Mouse (Mus musculus): ENCODE results near the gene Adgrg3.

Gene Adgrg3

DNA sequence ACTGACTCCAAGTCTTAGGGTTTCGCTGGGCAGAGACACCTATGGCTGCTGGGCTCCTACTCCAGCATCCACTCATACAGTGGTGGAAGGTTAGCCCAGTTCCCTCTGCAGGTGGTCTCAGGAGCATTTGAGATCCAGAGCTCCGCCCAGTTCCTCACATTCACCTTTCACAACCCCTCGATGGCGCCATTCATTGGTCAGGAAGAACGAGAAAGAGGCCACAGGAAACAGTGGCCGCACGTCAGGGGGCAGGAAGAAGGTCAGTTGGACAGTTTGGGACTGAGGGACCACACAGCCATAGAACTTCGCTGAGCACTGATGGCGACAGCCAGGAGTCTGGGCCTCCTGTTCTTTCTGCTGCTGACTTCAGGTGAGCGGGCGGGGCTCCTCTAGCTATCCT lies at the start of gene Adgrg3:
TSS of gene Adgrg3 (plus strand) at position 242 of the 400 bp plus-strand sequence.
- no peak for DNase-seq (ENCODE audit: extremely low read depth, insufficient read length, low spot score)

DNA sequence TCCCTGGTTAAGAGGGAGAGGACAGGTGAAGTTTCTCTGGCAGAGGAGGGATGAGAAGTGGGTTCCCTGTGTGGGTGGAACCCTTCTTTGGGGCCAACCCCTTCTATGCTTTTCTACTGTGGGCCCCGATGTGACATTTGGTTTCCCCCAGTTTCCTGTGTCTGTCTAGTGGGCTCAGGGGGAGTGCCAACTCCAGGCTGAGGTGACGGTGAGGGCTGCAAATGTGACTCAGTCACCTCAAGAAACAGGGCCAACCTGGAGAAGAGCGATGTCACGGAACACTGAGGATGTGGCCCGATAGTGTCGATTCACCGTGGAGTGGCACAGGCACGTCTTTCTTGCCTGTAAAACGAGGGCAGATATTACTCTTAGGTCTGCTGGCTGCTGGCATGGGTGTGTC lies 44.2 kb upstream of the Adgrg3 start:
- no peak for DNase-seq (ENCODE audit: extremely low read depth, insufficient read length, low spot score)

DNA sequence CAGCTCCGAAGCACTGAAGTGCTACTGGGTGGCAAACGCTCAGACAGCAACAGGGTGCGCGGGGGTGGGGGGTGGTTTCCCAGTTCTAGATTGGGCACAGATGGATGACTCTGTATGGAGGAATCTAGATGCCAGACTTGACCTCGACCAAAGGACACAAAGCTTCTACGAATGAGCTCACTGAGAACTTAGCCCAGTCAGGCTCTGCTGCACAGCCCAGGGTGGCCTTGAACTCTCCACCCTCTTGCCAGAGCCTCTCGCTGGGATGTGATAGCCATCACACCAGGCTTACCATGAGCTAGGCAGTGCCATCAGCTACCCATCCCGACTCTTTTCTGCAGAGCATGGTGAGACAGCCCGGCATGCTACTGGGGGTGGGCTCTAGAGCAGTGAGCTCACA lies 43.7 kb upstream of the Adgrg3 start:
- DNase-seq (ENCODE audit: extremely low read depth, insufficient read length, low spot score) = no peak

DNA sequence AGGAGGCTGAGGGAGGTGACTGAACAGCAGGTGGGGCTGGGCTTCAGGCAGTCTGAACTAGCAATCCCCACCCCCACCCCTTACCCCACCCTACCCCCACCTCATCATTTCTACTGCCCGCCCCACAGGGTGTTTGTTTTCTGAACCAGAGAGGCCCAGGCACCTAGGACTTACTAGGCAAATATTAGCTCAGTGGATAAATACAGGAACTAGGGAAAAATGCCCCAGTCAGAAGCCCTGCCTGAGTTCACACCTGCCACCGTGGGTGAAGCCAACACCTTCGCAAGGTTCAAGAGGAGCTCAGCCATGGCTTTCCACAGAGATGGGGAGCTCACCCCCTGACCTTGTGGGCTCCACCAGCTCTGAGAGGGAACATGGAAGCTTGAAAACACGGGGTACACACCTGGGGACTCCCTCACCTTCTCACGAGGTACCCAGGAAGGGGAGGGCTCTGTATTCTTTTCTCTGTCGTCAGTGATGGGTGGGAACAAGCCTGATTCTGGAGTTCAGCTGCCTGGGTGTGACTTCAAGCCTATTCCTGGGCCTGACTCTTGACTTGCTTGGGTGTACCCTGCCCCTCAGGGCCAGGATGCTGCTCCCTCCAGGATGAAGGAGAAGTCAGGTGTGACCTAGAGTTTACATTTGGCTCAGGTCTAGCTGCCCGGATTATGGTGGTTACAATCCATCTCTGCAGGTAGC lies 42.9 kb upstream of the Adgrg3 start, which contains the start of gene Adgrg1:
TSS of gene Adgrg1 (plus strand) at position 285 of the 699 bp plus-strand sequence.
- no peak for DNase-seq (ENCODE audit: extremely low read depth, insufficient read length, low spot score)

DNA sequence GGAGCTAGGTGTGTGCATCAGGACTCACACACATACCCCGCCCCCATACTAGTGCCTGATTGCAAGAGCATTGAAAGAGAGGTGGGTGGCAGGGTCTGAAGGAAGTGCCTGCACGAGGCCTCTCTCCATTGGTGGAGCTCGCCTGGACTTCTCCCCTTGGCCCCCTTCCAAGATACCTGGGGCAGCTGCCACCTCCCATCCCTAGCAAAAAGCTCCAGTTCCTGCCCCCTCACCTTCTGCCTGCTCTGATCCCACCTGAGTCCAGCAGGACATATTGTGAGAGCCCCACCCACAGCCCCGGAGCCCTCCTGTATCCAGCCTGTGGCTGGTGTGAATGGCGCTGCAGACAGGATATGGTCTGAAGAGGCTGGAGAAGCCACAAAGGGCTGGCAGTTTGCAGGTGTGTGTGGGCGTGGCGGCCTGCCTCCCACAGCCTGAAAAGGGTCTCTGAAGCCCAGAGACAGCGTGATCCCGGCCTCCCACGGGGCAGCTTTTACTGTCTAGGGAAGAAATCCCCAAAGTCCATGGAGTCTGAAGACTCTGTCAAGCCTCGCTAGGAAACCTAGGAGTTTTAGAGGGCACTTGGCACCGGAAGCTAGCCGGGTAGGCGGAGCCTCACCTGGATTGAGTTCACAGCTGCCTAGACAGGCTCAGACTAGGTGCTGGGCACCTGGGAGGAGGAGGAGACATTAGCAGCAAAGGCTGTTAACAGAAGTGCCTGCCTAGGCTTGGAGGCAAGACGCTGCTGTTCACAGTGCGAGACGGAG lies 40.7 kb upstream of the Adgrg3 start:
- DNase-seq (ENCODE audit: extremely low read depth, insufficient read length, low spot score) = no peak

DNA sequence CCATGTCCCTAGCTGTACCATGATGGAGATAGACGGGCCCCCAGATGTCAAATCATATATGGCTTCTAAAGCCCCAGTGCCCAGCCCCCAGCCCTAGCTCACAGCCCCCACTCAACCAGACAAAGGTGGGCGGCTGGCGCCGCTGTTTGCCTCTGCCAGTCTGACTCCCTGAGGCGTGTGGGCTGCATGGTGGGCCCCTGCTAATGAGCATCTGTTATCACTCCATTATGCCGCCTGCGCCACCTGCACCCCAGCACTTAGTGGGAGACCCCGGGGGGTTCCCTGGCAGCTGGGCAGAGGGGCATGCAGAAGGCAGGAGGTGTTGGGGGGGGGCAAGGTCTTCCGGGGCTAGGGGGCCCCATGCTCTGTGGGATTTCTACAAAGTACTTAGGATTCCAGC lies 39.4 kb upstream of the Adgrg3 start:
- DNase-seq (ENCODE audit: extremely low read depth, insufficient read length, low spot score) = no peak

DNA sequence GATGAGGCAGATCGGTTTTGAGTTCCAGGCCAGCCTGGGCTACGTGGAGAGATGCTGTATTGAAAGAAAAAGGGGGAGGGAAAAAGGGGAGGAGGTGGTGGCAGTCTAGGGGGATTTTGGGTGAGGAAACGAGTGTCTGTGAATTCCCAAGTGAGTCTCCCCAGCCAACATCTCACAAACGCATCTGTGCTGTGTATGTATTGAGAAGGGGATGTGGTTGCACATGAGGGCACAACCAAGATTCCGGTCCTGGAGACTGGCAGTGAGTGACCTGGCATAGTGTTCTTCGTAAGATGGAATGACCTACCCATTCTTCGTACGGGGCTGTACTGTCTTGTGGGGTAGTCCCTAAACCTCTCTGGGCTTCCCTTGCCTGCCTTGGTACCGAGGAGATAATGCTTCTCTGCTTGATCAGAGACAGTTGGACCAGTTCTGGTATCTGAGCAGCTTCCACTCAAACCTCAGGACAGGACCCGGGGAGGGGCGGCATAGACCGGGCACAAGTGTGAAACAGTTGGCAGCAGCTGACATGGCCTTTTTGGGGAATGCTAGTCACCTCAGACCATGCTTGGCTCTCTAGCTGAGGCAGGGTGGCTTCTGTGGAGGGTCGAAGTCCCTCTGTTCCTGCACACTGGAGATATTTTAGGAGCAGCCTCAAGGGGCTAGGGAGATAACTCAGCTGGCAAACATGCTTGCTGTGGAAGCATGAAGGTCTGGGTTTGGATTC lies 38.7 kb upstream of the Adgrg3 start:
- no peak for DNase-seq (ENCODE audit: extremely low read depth, insufficient read length, low spot score)

DNA sequence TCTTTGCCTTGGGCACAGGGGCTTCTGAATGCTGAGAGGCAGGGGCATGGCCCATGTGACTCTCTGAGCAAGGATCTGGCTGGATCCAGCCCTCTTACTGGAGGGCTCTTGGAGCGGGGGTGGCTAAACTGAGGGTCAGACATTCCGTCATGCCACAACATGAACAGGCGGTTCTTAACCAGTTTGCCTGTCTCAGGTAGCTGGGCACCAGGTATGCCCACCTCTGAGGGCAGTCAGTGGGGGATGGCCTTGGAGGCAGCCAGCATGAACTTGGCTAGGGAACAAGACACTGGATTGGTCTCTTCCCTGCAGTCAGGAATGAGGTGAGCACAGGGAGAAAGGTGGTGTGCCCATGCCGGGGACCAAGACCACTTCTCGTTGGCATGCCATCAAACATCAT lies 37.3 kb upstream of the Adgrg3 start:
- no peak for DNase-seq (ENCODE audit: extremely low read depth, insufficient read length, low spot score)

DNA sequence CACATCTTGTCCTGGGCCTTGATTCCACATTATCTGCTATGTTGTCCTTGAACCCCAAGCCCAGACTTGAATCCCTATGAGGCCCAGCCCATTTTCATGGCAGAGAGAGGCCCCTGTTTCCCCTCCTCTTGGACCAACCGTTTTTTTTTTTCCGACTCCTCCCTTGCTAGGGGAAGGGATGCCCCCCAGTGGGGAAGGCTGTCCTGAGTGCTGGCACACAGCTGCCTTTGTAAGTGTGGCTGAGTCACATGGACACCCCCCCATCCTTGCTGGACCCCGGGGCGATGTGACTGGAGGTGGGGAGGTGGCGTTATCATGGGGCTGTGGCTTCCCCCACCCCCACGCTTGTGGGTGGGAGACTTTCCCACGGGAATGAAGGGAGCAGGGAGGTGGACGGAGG lies 36.5 kb upstream of the Adgrg3 start:
- DNase-seq (ENCODE audit: extremely low read depth, insufficient read length, low spot score) = no peak

DNA sequence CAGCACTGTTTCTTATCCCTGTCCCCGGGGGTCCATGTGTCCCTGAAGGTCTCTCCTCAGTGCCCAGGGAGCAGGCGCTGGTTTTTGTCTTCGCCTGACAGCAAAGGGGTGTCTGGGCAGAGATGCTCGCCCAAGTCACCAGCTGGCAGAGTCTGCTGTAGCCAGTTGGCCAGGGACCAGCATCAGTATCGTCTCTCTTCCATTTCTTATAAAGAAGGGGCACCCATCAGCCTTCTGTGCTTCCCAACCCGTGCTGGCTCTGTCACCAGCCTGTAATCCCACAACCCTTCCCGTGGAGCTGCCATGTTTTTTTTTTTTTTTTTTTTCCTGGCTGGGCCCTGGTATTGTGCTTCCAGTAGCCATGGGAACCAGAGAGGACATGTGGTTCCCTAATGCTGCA lies 35.6 kb upstream of the Adgrg3 start:
- DNase-seq (ENCODE audit: extremely low read depth, insufficient read length, low spot score) = no peak

DNA sequence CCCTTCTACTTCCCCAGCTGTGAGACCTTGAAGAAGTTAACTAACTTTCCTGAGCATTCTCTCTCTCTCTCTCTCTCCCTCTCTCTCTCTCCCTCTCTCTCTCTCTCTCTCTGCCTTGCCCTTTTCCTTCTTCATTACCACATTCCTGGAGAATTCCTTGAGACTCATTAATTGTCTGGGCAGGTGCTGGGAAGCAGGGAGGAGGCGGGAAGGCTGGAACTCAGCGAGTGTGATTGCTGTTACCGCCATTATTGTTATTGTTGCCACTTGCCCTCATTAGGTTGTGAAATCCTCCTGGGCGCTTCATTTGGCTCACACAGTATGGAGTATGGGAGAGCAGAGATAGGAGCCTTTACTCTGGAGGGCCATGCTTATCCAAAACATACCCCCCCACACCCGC lies 34.3 kb upstream of the Adgrg3 start:
- no peak for DNase-seq (ENCODE audit: extremely low read depth, insufficient read length, low spot score)

DNA sequence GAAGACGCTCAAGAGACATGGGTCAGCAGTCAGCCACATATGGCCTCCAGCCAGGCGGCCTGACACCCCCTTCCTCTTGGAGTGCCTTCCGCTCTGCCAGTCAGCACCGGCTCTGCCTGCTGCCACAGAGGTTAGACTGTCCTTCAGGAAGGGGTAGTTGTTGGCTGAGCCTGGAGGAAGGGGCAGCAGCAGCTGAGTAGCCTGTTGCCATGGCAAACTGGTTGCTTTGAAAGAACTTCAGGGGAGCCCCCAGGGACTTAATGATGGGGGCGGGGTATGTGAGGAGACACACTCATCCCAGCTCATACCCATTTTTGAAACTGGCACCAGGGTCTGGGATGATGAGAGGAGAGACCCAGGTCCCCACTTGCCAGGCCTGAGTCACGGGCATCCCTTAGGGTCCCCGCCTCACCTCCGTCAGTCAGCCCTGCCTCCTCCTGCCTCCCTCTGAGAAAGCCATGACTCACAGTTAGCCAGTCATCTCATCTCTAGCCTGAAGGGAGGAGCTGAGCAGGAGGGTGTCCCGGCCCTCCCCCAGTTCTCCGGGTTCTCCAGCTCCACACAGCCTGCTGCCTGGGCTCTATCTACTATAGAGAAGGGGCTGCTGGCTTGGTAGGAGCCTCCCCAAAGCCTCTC lies 33.5 kb upstream of the Adgrg3 start:
- DNase-seq (ENCODE audit: extremely low read depth, insufficient read length, low spot score) = peak; percentile 86

DNA sequence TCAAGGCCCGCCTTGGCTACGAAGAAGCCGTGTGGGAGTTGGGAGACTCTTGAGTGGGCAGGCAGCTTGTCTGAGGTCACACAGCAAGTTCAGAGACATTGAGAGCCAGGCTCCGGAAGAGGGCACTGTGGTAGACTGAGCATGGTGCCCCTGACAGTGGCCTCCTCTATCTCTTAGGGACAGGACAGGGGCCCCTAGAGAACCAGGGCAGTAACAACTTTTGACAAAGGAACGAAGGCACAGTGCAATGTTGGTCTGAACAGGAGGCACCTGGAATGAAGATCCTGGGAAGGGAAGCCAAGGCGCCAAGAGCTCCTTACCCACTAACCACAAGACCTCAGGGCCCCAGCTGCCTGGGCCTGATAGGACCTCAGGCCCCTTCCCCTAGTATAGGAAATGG lies 32.5 kb upstream of the Adgrg3 start:
- DNase-seq (ENCODE audit: extremely low read depth, insufficient read length, low spot score) = no peak

DNA sequence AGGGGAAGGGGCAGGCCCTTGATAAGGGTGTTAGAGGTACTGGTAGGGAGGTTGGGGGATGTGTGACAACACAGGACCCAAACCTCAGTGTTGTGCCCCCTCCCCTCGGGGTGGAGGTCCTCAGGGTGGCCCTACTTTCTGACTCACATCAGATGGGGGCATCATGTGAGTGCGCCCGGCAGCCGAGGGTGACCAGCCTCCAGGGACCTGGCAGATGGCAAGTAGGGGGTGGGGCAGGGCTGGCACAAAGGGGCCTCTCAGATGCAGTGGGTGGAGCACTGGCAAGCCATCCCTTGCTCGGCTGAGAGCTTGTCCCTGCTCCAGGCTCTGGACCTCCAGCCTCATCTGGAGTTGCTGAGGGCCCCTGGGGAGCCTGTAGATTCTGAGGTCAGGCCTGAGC lies 30.8 kb upstream of the Adgrg3 start:
- DNase-seq (ENCODE audit: extremely low read depth, insufficient read length, low spot score) = peak; percentile 73

DNA sequence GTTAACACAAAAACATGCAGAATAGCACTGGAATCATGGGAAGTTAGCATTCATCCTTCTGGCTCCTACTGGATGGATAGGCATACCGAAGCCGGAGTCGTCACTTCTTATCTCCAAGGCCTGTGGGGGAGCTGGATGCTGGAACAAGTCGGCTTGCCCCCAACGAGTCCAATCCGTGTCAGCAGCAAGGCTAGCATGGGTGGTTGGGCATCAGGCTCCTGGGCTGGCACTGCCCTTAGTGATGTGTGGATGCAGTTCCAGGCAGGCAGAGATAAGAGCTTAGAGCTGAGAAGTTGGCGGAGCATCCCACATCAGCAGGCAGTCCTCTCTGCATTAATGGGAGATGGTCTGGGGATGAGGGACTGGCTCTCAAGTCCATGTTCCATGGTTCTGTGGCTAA lies 29.9 kb upstream of the Adgrg3 start:
- no peak for DNase-seq (ENCODE audit: extremely low read depth, insufficient read length, low spot score)

DNA sequence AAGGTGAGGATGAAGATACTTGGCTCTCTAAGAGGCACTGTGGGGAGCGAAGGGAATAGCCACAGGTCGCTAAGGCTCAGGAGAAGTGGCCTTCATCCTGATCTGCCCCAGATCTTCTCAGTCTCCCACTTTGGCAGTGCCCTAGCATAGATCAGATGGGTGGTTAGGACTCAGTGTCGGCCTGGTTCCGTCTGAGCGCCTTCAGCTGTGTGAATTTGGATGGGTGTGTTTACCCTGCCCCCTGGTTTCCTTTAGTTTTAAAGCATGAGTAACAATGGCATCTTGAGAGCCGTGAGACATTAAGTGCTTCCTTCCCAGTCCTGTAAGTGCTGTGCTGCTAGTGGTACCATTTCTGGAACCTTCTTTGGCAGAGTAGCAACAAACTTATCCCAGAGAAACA lies 28.9 kb upstream of the Adgrg3 start:
- no peak for DNase-seq (ENCODE audit: extremely low read depth, insufficient read length, low spot score)

DNA sequence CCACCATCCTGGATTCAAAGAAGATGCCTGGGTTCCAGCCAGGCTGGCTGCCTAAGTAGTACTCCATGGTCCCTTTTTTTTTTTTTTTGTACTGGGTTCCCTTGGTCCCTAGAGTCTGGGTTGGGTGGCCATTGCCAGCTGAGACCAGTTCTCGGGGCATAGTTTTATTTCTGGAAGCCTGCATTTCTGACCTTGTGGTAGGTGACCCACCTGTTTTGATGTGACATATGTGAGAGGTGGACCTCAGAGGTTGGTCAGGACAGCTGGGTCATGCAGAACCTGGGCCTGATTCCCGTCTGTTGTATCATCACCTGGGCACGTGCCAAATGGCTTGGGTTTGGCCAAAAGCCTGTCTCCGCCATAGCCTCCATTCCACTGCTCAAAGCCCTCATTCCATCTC lies 27.8 kb upstream of the Adgrg3 start:
- peak; percentile 65 for DNase-seq (ENCODE audit: extremely low read depth, insufficient read length, low spot score)

DNA sequence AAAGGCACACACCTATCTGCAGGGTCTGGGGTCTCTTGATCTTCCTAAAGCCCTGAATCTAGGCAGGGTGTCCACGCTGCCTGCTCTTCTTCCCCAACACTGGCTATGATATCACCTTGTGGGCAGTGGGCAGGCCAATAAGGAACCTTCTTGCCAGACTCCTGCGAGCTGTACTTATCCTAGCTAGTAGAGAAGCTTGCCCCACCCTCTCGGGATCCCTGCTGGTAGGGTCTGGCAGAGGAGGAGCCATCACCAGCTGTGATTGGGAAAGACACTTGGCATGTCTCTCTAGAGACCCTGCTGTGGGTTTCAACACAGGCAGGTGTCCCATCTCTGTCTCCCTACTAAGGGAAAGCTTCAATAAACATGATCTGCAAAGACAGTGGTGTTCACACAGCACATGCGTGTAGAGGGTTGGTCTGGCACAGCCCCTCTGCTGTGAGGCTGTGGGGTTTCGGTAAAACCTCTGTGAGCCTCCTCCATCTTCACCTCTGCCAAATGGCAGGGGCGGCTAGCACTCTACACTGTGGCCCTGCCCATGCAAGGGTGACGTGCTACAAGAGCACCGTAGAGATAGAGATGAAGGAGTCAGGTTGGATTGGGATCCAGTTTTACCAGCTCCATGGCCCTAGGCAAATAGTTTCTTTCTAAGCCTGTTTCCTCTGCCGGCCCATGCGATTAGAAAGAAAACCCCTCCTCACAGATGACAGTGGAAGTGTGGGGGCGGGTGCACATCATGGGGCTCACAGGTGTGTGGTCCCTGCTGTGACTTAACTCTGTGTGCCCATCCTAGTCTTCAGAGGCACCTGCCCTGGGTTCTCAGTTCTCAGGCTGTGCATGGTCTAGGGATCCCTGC lies 26.7 kb upstream of the Adgrg3 start:
- no peak for DNase-seq (ENCODE audit: extremely low read depth, insufficient read length, low spot score)

DNA sequence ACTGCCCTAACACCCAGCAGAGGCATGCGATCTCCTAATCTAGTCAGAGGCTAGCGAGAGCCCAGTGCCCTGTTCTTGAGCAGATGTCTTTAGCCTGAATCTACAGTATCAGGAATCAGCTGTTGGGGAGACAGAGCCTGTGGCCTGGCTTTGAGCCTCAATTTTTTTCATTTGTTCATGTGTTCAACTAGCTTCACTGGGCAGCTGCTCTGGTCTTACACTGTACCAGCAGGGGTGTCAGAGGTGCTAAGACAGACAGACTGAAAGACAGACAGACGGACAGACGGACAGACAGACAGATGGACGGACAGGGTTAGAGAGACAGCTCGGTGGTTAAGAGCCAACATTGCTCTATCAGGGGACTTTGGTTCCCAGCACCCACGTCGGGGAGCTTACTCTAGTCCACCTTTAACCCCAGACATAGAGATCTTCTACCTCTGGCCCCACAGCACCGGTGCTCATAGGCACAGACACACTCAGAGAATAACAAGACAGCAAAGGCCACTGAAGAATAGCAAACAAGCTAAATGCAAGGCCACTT lies 26.0 kb upstream of the Adgrg3 start:
- no peak for DNase-seq (ENCODE audit: extremely low read depth, insufficient read length, low spot score)

DNA sequence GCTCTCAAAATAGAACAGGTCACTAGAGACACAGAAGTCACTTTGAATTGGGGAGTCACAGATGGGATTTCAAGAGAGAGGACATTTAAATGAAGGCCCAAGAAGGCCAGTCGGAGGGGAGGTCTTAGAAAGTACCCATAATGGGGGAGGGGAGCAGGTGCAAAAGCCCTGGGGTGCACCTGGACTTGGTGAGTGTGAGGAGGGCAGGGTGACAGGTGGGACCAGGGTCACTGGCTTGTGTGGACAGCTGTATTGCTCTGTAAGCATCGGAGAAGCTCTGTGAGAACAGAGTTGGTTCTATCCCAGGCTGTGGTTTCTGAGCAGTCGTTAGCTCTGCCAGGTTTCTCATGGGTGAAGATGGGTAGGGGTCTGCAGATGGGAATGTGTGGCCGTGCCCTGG lies 25.5 kb upstream of the Adgrg3 start:
- no peak for DNase-seq (ENCODE audit: extremely low read depth, insufficient read length, low spot score)

Data from 3134 (cell line).